Mouse (Mus musculus) kidney, postnatal 14 days (tissue): ENCODE data around the gene Cryge.
"Not testable (repeated sequence)": the region's sequence is repeated elsewhere in the genome, so short reads cannot be mapped to it uniquely, and the experiment has no call there.

Experiments
- DNase-seq: peaks from one replicate; pipeline ENCODE4 v3.0.0; 2022; ENCODE audit warnings: mixed read lengths

The Cryge gene

GRCm38 (mm10) chr1:65050952-65051351, at the start of gene Cryge:
Cryge (minus strand) TSS chr1:65051149.
- DNase-seq = not testable (repeated sequence)

- no peak for DNase-seq
These were observed 46.0 kb upstream of the Cryge start for GRCm38 (mm10) chr1:65096953-65097352.

DNA sequence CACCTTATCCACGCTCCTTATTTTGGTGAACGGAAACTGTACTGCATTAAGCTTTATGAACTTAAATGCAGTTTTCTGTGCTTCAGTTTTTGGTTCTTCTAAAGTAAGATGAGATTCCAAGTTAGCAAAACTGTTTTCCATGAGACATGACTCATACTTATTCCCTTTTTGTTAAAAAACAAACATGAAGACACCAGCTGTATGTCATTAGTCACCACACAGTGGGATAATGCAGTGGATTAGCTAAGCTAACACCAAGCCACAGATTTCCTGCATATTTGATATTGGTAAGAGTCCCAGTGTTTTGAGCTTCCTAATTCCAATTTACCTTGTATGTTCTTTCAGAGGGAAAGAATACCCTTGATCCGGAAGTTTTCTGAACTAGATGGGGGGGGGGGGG, 40.6 kb upstream of the Cryge start:
- DNase-seq = no peak

GRCm38 (mm10) chr1:65090370-65090769, 39.4 kb upstream of the Cryge start:
- no peak for DNase-seq

DNA sequence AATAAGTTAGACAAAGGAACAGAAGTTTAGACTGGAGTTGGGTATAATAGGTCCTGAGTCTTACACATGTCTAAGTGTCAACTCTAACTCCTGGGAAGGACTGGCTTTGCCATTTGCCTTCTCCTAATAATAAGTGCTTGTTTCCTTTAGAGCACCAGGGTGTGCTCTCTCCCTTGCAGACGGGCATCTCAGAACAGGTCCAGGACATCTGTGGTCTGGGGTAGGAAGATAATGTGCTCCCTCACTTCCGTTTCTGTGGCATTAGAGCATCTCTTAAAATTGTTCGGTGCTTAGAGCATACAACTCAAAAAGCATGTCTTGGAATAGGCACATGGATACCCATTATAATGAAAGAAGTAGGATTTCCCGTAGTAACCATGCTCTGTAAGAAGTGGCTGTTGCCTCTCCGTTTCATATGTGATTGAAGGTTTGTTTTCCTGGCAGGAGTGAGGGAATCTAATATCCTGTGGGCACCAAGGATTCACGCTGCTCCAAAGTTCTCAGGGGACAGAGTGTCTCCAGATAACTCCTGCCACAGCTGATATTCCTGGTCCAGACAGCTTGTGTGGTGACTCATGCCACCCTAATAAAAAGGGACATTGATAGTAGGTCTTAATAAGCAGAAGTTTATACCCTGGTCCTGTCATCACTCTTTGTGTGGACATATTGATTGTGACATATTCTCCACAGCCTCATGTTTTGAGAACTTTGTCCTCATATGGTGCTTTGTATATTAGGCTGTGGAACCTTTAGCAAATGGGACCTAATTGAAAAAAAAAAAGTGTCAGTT, 37.8 kb upstream of the Cryge start:
- no peak for DNase-seq

DNA sequence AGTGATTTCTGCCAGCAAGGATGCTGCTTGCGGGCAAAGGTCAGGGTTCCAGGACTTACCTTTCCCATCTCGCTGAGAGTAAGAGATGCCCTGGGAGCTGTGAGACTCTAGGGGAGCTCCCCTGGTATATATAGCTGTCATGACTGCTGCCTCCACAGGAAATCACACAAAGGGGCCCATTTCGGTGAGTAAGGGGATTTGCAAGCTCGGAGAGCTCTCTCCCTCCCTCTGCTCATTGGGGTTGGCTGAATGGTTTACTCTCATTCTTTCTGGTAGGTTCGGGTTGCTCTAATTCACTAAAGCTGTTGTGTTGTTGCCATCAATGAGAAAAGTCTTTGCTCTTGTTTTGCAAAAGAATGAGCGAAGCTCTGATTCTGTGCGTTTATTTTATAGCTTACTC, 31.2 kb upstream of the Cryge start, which contains the start of gene Crygb:
TSS of gene Crygb (minus strand) at position 101 of the 400 bp plus-strand sequence.
- no peak for DNase-seq

GRCm38 (mm10) chr1:65075607-65076006, 24.7 kb upstream of the Cryge start:
- no peak for DNase-seq

- DNase-seq = no peak
These were observed 22.6 kb upstream of the Cryge start, which contains the start of gene Crygc for GRCm38 (mm10) chr1:65073589-65073988. Crygc (minus strand) TSS chr1:65073689.

GRCm38 (mm10) chr1:65067842-65068241, 16.9 kb upstream of the Cryge start:
- DNase-seq = no peak

GRCm38 (mm10) chr1:65064201-65064600, 13.3 kb upstream of the Cryge start:
- no peak for DNase-seq

DNA sequence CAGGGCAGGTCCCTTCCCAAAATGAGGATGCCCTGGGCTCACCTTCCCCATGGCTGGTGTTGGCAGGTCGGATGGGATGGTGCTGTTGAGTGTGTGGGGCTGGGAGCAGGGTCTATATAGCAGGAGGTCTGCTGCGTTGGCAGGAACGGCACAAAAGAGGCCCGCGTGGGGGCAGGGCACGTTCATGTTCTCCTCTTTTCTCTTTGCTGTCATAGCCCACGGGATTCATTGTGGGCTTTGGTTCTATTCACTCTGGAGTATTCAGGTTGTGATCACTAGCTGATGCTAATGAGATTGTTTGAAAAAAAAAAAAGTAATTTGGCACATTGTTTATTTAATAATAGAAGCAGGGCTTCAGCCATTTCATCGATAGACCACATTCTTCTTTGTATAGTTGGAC, 12.4 kb upstream of the Cryge start, which contains the start of gene Crygd:
TSS of gene Crygd (minus strand) at position 101 of the 400 bp plus-strand sequence.
- no peak for DNase-seq

DNA sequence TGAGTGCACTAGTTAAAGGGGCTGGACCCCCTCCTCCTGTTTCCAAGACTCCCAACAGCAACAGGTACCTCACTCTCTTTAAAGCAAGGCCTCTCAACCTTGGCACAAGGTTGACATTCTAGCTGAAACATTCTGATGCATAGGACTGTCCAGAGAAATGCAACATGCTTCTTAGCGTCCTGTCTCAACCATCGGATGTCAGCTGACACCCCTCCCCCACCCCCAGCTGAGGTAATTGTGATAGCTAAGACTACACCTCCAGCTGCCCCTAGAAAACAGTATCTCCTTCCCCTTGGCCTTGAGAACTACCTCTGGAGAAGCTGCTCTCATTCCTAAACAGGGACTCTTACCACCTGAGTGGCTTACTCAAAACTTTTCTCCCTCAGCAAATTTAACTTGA, 1.2 kb upstream of the Cryge start:
- DNase-seq = no peak

DNA sequence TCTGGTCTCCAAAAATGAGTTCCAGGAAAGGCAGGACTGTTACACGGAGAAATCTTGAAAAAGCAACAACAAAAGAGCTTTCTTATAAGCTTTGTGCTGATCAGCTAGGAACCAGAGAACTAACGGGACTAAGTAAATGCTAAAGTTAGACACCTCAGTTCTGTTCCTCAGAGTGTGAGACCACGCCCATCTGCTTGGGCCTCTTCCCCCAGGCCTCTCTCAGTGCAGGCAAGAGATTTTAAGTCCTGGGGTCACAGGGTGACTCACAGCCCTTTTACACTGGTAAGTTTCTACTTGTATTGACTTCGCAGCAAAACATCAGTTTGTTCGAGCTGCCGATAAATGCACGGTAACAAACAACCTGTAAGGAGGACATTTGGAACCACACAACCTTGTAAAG, 747 bp upstream of the Cryge start:
- DNase-seq = no peak

GRCm38 (mm10) chr1:65048781-65049180, 2.2 kb downstream of the Cryge start:
- peak; percentile 46 for DNase-seq

DNA sequence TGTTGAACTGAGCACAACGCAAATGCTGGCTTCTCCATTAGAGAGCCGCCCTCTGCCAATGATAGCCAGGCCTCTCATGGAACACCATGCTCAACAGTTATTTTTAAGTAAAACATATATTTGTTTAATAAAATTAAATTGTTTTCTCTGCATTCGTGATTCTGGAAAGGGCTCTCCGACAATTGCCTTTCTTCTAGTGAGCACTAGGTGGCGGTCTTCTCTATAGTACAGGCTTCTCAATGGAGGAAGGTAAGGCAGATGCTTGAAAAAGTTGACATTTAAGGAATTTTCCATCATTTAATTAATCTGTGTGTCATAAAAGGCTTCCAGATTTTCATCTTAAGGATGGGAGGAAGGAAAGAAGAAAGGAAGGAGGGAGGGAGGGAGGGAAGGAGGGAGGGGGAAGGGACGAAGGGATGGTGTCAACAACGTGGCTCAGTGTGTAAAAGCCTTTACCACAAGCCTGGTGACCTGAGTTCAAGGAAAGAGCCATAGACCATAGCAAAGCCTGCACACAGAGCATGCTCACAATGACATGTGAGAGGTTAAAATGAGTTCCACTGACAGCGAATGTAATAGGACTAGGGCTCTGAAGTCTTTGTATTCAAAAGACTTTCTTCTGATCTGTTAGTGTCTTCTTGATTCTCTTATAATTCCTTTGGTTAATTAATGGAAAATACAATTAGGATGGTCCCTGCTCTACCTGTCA, 4.4 kb downstream of the Cryge start:
- peak; percentile 14 for DNase-seq

- DNase-seq = no peak
These were observed 7.5 kb downstream of the Cryge start for GRCm38 (mm10) chr1:65043433-65043832.

GRCm38 (mm10) chr1:65041837-65042236, 9.1 kb downstream of the Cryge start:
- DNase-seq = no peak

DNA sequence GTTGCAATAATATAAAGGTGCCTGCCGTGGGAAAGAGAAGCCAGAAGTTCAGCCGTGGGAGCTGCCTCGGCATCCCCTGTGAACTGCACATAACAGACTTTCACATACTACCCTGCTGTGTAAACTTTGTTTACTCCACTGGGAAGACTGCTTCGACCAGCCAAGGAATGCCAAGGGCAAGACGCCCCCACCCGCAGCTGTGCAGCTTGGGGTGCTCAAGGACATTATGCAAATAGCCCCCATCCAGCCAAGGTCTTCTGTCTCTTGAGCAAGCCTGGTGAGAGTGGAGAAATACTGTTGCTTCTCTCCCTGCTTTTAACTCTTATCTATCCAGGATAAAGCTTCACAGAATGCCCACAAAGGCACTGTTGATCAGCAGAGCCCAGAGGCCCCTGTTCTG, 10.1 kb downstream of the Cryge start:
- DNase-seq = no peak

DNA sequence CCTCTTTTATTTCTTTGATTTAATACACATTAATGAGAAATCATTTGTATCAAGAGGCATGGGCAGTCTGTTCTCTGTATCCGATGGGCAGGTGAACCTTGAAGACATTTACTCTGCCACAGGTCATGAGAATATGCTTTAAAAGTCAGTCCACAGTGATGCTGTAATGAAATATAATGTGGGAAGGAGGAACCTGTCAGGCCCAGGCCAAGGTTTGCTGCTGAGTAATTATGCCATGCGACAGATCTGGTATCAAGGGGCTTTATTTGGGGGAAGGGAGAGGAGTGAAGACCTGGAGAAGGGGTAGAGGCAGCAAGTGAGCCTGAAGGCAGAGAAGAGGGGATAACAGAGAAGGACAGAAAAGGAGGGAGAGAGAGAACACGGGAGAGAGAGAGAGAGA, 11.3 kb downstream of the Cryge start:
- DNase-seq = no peak

DNA sequence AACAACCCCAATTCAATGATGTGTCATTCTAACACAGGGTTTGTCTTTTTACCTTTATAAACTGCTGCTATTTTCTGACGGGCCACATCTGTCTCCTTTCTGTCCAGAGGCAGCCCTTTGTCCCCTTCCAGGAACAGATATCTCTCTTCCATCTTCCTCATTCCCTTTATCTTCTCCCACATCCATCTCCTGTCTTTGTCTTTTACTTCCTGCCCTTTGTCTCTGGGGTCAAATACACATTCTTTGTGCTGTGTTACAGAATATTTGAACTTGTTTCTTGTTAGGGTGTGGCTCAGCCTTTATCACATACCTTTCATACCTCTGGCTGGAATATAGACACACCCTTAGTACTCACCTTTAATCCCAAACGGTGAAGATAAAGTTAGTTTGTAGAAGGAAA, 13.4 kb downstream of the Cryge start:
- DNase-seq = no peak

GRCm38 (mm10) chr1:65035513-65035912, 15.4 kb downstream of the Cryge start:
- DNase-seq = no peak

- DNase-seq = no peak
These were observed 18.3 kb downstream of the Cryge start, which contains the start of gene Akr1cl for GRCm38 (mm10) chr1:65032641-65033040. Akr1cl (minus strand) TSS chr1:65032759.

- no peak for DNase-seq
These were observed 22.7 kb downstream of the Cryge start for GRCm38 (mm10) chr1:65028206-65028605.

- DNase-seq = no peak
These were observed 38.2 kb downstream of the Cryge start for GRCm38 (mm10) chr1:65012726-65013125.
